Mouse (Mus musculus) erythroblast, adult 5-6 weeks (primary cell): ENCODE data around the gene Sapcd2. TPM values are rescaled to one million over a fixed set of nuclear protein-coding genes. Genes with fewer than 3 reads are reported as not detected.
A peak's percentile ranks its signal among the peaks of the same experiment; 100 is the strongest.

Experiments used
- ATAC-seq: replicated peaks from 2 replicates; pipeline ENCODE4 v1.8.0; 2016; ENCODE audit warnings: moderate number of reproducible peaks, mild to moderate bottlenecking, moderate TSS enrichment, inconsistent platforms; ENCODE audit not compliant: poor library complexity, low FRiP score, severe bottlenecking
- total RNA-seq, 2 experiments: library from RNA; stranded (forward) in 1 of 2; stranded (reverse) in 1 of 2; fragments of 150-400 nt in 1 of 2; fragments of 200-764, 138-1000 nt in 1 of 2; gene quantifications; 2 replicates each; pipeline versions ENCODE4 v1.2.3 to v1.2.4; 2015 to 2017; ENCODE audit warnings: low replicate concordance in 2 of 2

The Sapcd2 gene
- total RNA-seq, 2 experiments from 2014 or later, result 8.0 to 8.8 TPM

GRCm38 (mm10) chr2:25417426-25417825 is 45.3 kb downstream of the Sapcd2 start:
- no peak for ATAC-seq

DNA sequence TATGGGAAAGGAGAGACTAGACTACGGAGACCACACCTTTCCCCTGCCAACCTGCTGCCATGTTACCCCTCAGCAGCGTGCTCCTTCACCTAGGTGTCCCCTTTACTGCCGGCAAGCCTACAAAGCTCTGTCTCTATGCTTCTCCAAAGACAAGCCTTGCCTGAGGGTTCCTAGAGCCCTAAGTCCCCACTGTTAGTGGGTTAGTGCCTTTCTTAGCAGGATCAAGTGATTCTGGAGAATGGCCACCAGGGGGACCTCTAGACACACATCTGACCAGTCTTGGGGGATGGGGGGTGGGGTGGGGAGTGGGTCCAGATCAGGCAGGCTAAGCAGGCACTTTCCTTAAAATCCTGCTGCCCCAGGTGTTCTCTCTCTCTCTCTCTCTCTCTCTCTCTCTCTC is 49.8 kb downstream of the Sapcd2 start:
- ATAC-seq, result no peak

DNA sequence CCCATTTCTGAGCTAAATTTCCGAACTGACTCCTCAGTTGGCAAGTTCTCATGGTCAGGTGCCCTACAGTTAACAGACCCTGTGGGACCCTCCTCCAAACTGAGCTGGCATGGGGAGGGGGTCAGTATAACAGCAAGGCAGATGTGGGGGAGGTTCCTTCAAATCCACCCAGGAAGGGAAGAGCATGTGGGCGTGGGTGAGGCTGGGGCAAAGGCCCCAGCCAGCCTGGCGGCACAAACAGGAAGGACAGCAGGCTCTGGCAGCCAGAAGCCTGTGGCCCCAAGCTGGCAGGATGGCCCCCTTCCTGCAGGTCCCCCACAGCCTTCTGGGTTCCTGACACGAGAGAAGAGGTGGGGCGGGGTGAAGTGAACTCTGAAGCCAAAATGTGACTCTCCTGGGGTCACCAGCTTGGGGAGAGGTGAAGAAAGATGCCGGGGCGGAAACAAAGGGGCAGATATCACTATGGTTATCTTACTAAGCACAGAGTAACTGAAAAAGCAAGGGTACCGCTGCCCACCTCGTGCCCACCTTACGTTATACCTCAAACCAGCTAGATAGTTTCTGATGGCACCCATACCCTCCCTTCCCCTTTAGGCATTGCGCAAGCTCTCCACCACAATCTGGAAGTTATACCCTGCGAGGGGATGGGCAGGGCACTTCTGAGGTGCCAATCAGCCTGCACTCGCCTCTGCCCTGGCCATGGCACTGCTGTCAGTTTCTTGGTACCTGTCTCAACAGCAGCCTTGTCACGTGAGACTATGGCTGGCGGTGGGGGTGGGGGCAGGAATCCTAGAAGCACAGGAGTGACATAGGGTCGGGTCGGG is 50.7 kb downstream of the Sapcd2 start, which contains the start of gene Fut7:
Gene Fut7, plus strand, starts transcription at position 681 of the 824 bp plus-strand sequence.
- no peak for ATAC-seq

DNA sequence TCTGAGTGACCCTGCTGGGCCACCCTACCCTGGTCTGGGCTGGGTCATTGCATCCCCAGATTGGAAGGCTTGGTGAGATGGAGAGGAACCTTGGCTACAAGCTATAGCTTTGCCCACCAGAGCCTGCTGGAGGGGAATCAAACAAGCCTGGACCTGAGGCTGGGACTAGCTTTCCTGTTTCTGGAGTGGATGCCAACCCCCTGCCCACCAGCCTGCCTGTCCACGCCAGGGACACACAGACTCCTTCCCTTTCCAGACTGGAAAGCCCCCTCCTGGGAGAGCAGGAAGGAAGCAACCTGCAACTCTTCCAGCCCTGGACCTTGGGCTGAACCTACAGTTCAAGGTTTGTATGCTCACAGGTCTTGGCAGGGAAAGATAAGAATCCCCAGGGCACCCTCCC is 51.5 kb downstream of the Sapcd2 start:
- ATAC-seq, result no peak

DNA sequence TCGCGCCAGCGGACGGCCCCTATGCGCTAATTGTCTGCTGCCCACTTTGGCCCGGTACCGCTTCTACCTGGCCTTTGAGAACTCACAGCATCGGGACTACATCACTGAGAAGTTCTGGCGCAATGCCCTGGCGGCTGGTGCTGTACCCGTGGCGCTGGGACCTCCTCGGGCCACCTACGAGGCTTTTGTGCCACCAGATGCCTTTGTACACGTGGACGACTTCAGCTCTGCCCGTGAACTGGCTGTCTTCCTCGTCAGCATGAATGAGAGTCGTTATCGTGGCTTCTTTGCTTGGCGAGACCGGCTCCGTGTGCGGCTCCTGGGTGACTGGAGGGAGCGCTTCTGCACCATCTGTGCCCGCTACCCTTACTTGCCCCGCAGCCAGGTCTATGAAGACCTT is 53.4 kb downstream of the Sapcd2 start:
- no peak for ATAC-seq

GRCm38 (mm10) chr2:25426721-25427191 is 54.6 kb downstream of the Sapcd2 start:
- peak; percentile 50 for ATAC-seq

DNA sequence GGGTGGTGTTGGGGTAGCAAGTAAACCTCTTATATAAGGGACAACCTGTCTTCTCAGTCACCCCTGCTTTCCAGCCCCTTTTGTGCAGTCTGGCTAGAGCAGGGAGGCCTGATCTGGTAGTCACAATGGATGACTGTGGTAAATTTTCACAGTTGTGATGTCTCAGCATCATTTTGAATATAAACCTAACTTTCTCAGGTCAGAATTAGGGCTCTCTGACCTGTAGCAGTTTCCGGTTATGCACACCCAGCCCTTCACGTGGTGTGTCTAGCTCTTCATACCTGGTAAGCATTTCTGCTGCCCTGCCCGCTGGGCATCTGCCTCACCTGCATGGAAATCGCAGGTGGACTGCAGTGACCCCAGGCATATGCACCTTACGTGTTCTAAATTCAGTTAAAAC is 55.1 kb downstream of the Sapcd2 start:
- no peak for ATAC-seq

Other genes with a start within 250 kb of the Sapcd2 start
Only the 30 nearest of the 39 such genes appear.
- 0.77 and 6.1 TPM in 2 replicates for gene Nelfb, start 160.8 kb upstream of the Sapcd2 start, total RNA-seq (2015; ENCODE audit: low replicate concordance)
- gene Nelfb, start 160.8 kb upstream of the Sapcd2 start, total RNA-seq (2017; ENCODE audit: low replicate concordance), result 19.5 and 25.7 TPM in 2 replicates
- gene Stpg3, start 157.7 kb upstream of the Sapcd2 start, total RNA-seq (2015; ENCODE audit: low replicate concordance), result not detected in 2 replicates
- gene Stpg3, start 157.7 kb upstream of the Sapcd2 start, total RNA-seq (2017; ENCODE audit: low replicate concordance), result 0.34 TPM in 1 of 2 replicates, not detected in the other
- not detected in 2 replicates for gene Fam166a, start 153.6 kb upstream of the Sapcd2 start, total RNA-seq (2015; ENCODE audit: low replicate concordance)
- not detected in 2 replicates for gene Fam166a, start 153.6 kb upstream of the Sapcd2 start, total RNA-seq (2017; ENCODE audit: low replicate concordance)
- 161 and 203 TPM in 2 replicates for gene Tubb4b, start 147.6 kb upstream of the Sapcd2 start, total RNA-seq (2015; ENCODE audit: low replicate concordance)
- gene Tubb4b, start 147.6 kb upstream of the Sapcd2 start, total RNA-seq (2017; ENCODE audit: low replicate concordance), result 205 and 234 TPM in 2 replicates
- gene Slc34a3, start 138.0 kb upstream of the Sapcd2 start, total RNA-seq (2015; ENCODE audit: low replicate concordance), result not detected in 2 replicates
- gene Slc34a3, start 138.0 kb upstream of the Sapcd2 start, total RNA-seq (2017; ENCODE audit: low replicate concordance), result not detected in 2 replicates
- not detected in 2 replicates for gene Rnf224, start 135.5 kb upstream of the Sapcd2 start, total RNA-seq (2015; ENCODE audit: low replicate concordance)
- gene Rnf224, start 135.5 kb upstream of the Sapcd2 start, total RNA-seq (2017; ENCODE audit: low replicate concordance), result not detected in 2 replicates
- gene Rnf208, start 130.1 kb upstream of the Sapcd2 start, total RNA-seq (2015; ENCODE audit: low replicate concordance), result not detected in 2 replicates
- not detected in 2 replicates for gene Rnf208, start 130.1 kb upstream of the Sapcd2 start, total RNA-seq (2017; ENCODE audit: low replicate concordance)
- gene Cysrt1, start 129.9 kb upstream of the Sapcd2 start, total RNA-seq (2015; ENCODE audit: low replicate concordance), result not detected in 2 replicates
- not detected in 2 replicates for gene Cysrt1, start 129.9 kb upstream of the Sapcd2 start, total RNA-seq (2017; ENCODE audit: low replicate concordance)
- 2.1 and 3.3 TPM in 2 replicates for gene AL732309.1, start 125.5 kb upstream of the Sapcd2 start, total RNA-seq (2015; ENCODE audit: low replicate concordance)
- gene AL732309.1, start 125.5 kb upstream of the Sapcd2 start, total RNA-seq (2017; ENCODE audit: low replicate concordance), result 1.6 TPM in 1 of 2 replicates, not detected in the other
- gene Tmem203, start 116.9 kb upstream of the Sapcd2 start, total RNA-seq (2015; ENCODE audit: low replicate concordance), result 2.5 and 8.8 TPM in 2 replicates
- 2.2 and 3.7 TPM in 2 replicates for gene Tmem203, start 116.9 kb upstream of the Sapcd2 start, total RNA-seq (2017; ENCODE audit: low replicate concordance)
- gene Tprn, start 109.7 kb upstream of the Sapcd2 start, total RNA-seq (2015; ENCODE audit: low replicate concordance), result 1.5 and 4.0 TPM in 2 replicates
- 0.26 and 2.6 TPM in 2 replicates for gene Tprn, start 109.7 kb upstream of the Sapcd2 start, total RNA-seq (2017; ENCODE audit: low replicate concordance)
- gene Ssna1, start 99.9 kb upstream of the Sapcd2 start, total RNA-seq (2015; ENCODE audit: low replicate concordance), result 36.5 and 67.5 TPM in 2 replicates
- 9.9 and 24.8 TPM in 2 replicates for gene Ssna1, start 99.9 kb upstream of the Sapcd2 start, total RNA-seq (2017; ENCODE audit: low replicate concordance)
- gene Anapc2, start 99.8 kb upstream of the Sapcd2 start, total RNA-seq (2015; ENCODE audit: low replicate concordance), result 8.4 and 12.9 TPM in 2 replicates
- 9.2 and 18.7 TPM in 2 replicates for gene Anapc2, start 99.8 kb upstream of the Sapcd2 start, total RNA-seq (2017; ENCODE audit: low replicate concordance)
- gene Tmem210, start 84.2 kb upstream of the Sapcd2 start, total RNA-seq (2015; ENCODE audit: low replicate concordance), result not detected in 2 replicates
- gene Tmem210, start 84.2 kb upstream of the Sapcd2 start, total RNA-seq (2017; ENCODE audit: low replicate concordance), result not detected in 2 replicates
- not detected in 2 replicates for gene Lrrc26, start 82.4 kb upstream of the Sapcd2 start, total RNA-seq (2015; ENCODE audit: low replicate concordance)
- not detected in 2 replicates for gene Lrrc26, start 82.4 kb upstream of the Sapcd2 start, total RNA-seq (2017; ENCODE audit: low replicate concordance)
- gene Grin1, start 53.1 kb upstream of the Sapcd2 start, total RNA-seq (2015; ENCODE audit: low replicate concordance), result not detected in 2 replicates
- gene Grin1, start 53.1 kb upstream of the Sapcd2 start, total RNA-seq (2017; ENCODE audit: low replicate concordance), result not detected in 2 replicates
- gene Man1b1, start 40.0 kb upstream of the Sapcd2 start, total RNA-seq (2015; ENCODE audit: low replicate concordance), result 4.6 and 11.1 TPM in 2 replicates
- gene Man1b1, start 40.0 kb upstream of the Sapcd2 start, total RNA-seq (2017; ENCODE audit: low replicate concordance), result 13.2 and 28.3 TPM in 2 replicates
- 13.3 TPM in 1 of 2 replicates, not detected in the other for gene Dpp7, start 16.0 kb upstream of the Sapcd2 start, total RNA-seq (2015; ENCODE audit: low replicate concordance)
- 2.6 TPM in 1 of 2 replicates, not detected in the other for gene Dpp7, start 16.0 kb upstream of the Sapcd2 start, total RNA-seq (2017; ENCODE audit: low replicate concordance)
- 7.7 and 13.3 TPM in 2 replicates for gene Uap1l1, start 6.6 kb upstream of the Sapcd2 start, total RNA-seq (2015; ENCODE audit: low replicate concordance)
- 0.51 and 3.9 TPM in 2 replicates for gene Uap1l1, start 6.6 kb upstream of the Sapcd2 start, total RNA-seq (2017; ENCODE audit: low replicate concordance)
- not detected in 2 replicates for gene Entpd2, start 23.6 kb downstream of the Sapcd2 start, total RNA-seq (2015; ENCODE audit: low replicate concordance)
- gene Entpd2, start 23.6 kb downstream of the Sapcd2 start, total RNA-seq (2017; ENCODE audit: low replicate concordance), result not detected in 2 replicates
- not detected in 2 replicates for gene Npdc1, start 27.0 kb downstream of the Sapcd2 start, total RNA-seq (2015; ENCODE audit: low replicate concordance)
- gene Npdc1, start 27.0 kb downstream of the Sapcd2 start, total RNA-seq (2017; ENCODE audit: low replicate concordance), result not detected in 2 replicates
- 2.7 and 4.0 TPM in 2 replicates for gene Fut7, start 50.9 kb downstream of the Sapcd2 start, total RNA-seq (2015; ENCODE audit: low replicate concordance)
- 4.4 and 4.5 TPM in 2 replicates for gene Fut7, start 50.9 kb downstream of the Sapcd2 start, total RNA-seq (2017; ENCODE audit: low replicate concordance)
- gene Abca2, start 56.4 kb downstream of the Sapcd2 start, total RNA-seq (2015; ENCODE audit: low replicate concordance), result 7.7 and 16.7 TPM in 2 replicates
- gene Abca2, start 56.4 kb downstream of the Sapcd2 start, total RNA-seq (2017; ENCODE audit: low replicate concordance), result 4.5 and 7.3 TPM in 2 replicates
- gene Clic3, start 84.5 kb downstream of the Sapcd2 start, total RNA-seq (2015; ENCODE audit: low replicate concordance), result not detected in 2 replicates
- not detected in 2 replicates for gene Clic3, start 84.5 kb downstream of the Sapcd2 start, total RNA-seq (2017; ENCODE audit: low replicate concordance)
- gene Paxx, start 88.8 kb downstream of the Sapcd2 start, total RNA-seq (2015; ENCODE audit: low replicate concordance), result 18.2 and 33.8 TPM in 2 replicates
- gene Paxx, start 88.8 kb downstream of the Sapcd2 start, total RNA-seq (2017; ENCODE audit: low replicate concordance), result 8.4 and 10.6 TPM in 2 replicates
- 1.3 TPM in 1 of 2 replicates, not detected in the other for gene Ptgds, start 97.7 kb downstream of the Sapcd2 start, total RNA-seq (2015; ENCODE audit: low replicate concordance)
- gene Ptgds, start 97.7 kb downstream of the Sapcd2 start, total RNA-seq (2017; ENCODE audit: low replicate concordance), result not detected in 2 replicates
- not detected in 2 replicates for gene Lcn12, start 121.6 kb downstream of the Sapcd2 start, total RNA-seq (2015; ENCODE audit: low replicate concordance)
- gene Lcn12, start 121.6 kb downstream of the Sapcd2 start, total RNA-seq (2017; ENCODE audit: low replicate concordance), result not detected in 2 replicates
- gene Fbxw5, start 128.4 kb downstream of the Sapcd2 start, total RNA-seq (2015; ENCODE audit: low replicate concordance), result 6.7 and 7.5 TPM in 2 replicates
- 3.2 and 5.1 TPM in 2 replicates for gene Fbxw5, start 128.4 kb downstream of the Sapcd2 start, total RNA-seq (2017; ENCODE audit: low replicate concordance)
- not detected in 2 replicates for gene C8g, start 129.4 kb downstream of the Sapcd2 start, total RNA-seq (2015; ENCODE audit: low replicate concordance)
- not detected in 2 replicates for gene C8g, start 129.4 kb downstream of the Sapcd2 start, total RNA-seq (2017; ENCODE audit: low replicate concordance)
- 1.7 and 2.3 TPM in 2 replicates for gene Traf2, start 174.6 kb downstream of the Sapcd2 start, total RNA-seq (2015; ENCODE audit: low replicate concordance)
- 4.2 and 4.3 TPM in 2 replicates for gene Traf2, start 174.6 kb downstream of the Sapcd2 start, total RNA-seq (2017; ENCODE audit: low replicate concordance)